Mouse (Mus musculus) ES-Bruce4 (cell line): ENCODE results near the gene Fxn. TPM values are rescaled to one million over a fixed set of nuclear protein-coding genes. Genes with fewer than 3 reads are reported as not detected.
"Not testable (repeated sequence)": the region's sequence is repeated elsewhere in the genome, so short reads cannot be mapped to it uniquely, and the experiment has no call there.

Experiments used
- H3K27ac ChIP-seq: 2 replicates; pipeline ENCODE4 v1.5.1; 2012; ENCODE audit warnings: low read length, inconsistent platforms; ENCODE audit not compliant: insufficient read depth
- H3K27me3 ChIP-seq: 2 replicates; pipeline ENCODE4 v1.6.1; 2012; ENCODE audit warnings: mild to moderate bottlenecking, low read length, inconsistent platforms; ENCODE audit not compliant: control insufficient read depth, poor library complexity, insufficient read depth, severe bottlenecking
- H3K36me3 ChIP-seq: 2 replicates; pipeline ENCODE4 v1.6.1; 2012; ENCODE audit warnings: inconsistent platforms, mild to moderate bottlenecking, low read length, moderate library complexity; ENCODE audit not compliant: control insufficient read depth, poor library complexity, insufficient read depth, severe bottlenecking
- H3K4me1 ChIP-seq: one replicate; pipeline ENCODE4 v1.8.1; 2011; ENCODE audit warnings: low read length; ENCODE audit not compliant: control insufficient read depth, insufficient read depth
- H3K4me3 ChIP-seq: 2 replicates; pipeline ENCODE4 v1.5.1; 2011; ENCODE audit warnings: low read depth, mild to moderate bottlenecking, low read length
- H3K9ac ChIP-seq: 2 replicates; pipeline ENCODE4 v1.6.1; 2012; ENCODE audit warnings: low read depth, mild to moderate bottlenecking, inconsistent platforms; ENCODE audit not compliant: poor library complexity, severe bottlenecking
- H3K9me3 ChIP-seq: replicated peaks from 2 replicates; pipeline ENCODE4 v1.6.1; 2012; ENCODE audit warnings: mild to moderate bottlenecking, low read length, inconsistent platforms; ENCODE audit not compliant: control insufficient read depth, poor library complexity, insufficient read depth, severe bottlenecking
- CTCF ChIP-seq: IDR thresholded peaks from one replicate; pipeline ENCODE4 v1.8.1; 2011; ENCODE audit warnings: low read depth, low read length
- EP300 ChIP-seq: IDR thresholded peaks from 2 replicates; pipeline ENCODE4 v1.6.1; 2011; ENCODE audit warnings: low read depth, low read length; ENCODE audit not compliant: insufficient read depth
- POLR2A ChIP-seq: IDR thresholded peaks from one replicate; pipeline ENCODE4 v1.8.1; 2011; ENCODE audit warnings: low read length; ENCODE audit not compliant: insufficient read depth
- polyA plus RNA-seq: library from polyadenylated mRNA; stranded (reverse); fragments of >200 nt; gene quantifications from 2 replicates; pipeline ENCODE4 v1.2.4, GENCODE M21; 2011; ENCODE audit warnings: low read depth; ENCODE audit not compliant: missing spikeins, insufficient read depth, insufficient read length

Fxn gene
- polyA plus RNA-seq, 1 experiment, result 11.2 TPM

DNA sequence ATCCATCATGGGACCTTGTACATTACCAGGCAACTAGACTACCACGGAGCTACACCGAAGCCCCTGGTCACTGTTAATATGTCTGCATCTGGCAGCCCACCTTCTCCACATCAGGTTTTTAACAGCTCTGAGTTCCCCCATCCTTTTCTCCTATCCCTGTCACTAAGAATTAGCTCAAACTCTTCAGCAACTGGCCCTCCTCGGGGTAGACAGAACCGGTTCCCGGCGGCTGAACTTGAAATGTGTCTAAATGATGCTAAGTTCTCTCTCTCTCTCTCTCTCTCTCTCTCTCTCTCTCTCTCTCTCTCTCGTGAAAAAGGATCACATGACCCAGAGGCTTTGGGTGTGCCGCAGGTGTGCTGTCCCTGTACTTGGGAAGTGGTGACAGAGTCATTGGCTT, 39.1 kb downstream of the Fxn start:
- H3K36me3 ChIP-seq, result no peaks in the 10 kb centered on the region
- H3K9ac ChIP-seq, result no peak overlapping the region
- H3K4me1 ChIP-seq, result no peaks in the 10 kb centered on the region
- no peaks in the 10 kb centered on the region for H3K27me3 ChIP-seq
- H3K4me3 ChIP-seq, result no peak overlapping the region
- TF ChIP-seq CTCF, result no peak
- TF ChIP-seq POLR2A, result no peak
- TF ChIP-seq EP300, result no peak
- H3K9me3 ChIP-seq, result no peaks in the 10 kb centered on the region
- H3K27ac ChIP-seq, result no peak overlapping the region

DNA sequence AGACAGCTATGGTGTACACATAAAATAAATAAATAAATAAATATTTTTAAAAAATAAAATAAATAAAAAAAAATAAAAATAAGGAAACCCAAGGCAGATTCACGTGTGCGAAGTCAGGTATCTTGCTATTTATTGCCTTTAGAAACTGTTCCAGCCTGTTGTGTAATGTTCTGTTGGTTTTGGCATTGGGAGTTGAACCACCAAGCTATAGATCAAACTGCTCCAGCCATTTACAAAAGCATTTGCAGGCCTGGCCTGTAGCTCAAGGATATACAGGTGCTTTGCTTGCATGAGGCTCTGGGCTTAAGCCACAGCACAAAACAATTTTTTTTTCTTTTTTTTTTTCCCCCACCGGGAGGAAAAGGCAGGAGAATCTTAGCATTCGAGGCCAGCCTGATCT, 42.4 kb downstream of the Fxn start:
- TF ChIP-seq EP300 (no peak), POLR2A (no peak), CTCF (no peak)
- Histone ChIP-seq H3K4me1 (peaks cover 2% of the 10 kb centered on the region), H3K27ac (no peak overlapping the region), H3K9me3 (no peaks in the 10 kb centered on the region), H3K27me3 (no peaks in the 10 kb centered on the region), H3K36me3 (no peaks in the 10 kb centered on the region), H3K4me3 (no peak overlapping the region), H3K9ac (no peak overlapping the region)

DNA sequence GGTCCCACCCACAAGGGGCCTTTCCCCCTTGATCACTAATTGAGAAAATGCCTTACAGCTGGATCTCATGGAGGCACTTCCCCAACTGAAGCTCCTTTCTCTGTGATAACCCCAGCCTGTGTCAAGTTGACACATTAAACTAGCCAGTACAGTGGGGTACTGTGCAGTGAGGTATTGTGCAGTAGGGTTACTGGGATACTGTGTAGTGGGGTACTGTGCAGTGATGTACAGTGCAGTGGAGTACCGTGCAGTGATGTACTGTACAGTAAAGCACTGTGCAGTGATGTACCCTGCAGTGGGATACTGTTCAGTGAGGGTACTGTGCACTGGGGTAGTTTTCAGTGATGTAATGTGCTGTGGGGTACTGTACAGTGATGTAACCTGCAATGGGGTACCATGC, 48.0 kb downstream of the Fxn start:
- H3K4me1 ChIP-seq, H3K27ac ChIP-seq, H3K9me3 ChIP-seq, H3K9ac ChIP-seq, H3K4me3 ChIP-seq, H3K36me3 ChIP-seq, H3K27me3 ChIP-seq: not testable (repeated sequence)

DNA sequence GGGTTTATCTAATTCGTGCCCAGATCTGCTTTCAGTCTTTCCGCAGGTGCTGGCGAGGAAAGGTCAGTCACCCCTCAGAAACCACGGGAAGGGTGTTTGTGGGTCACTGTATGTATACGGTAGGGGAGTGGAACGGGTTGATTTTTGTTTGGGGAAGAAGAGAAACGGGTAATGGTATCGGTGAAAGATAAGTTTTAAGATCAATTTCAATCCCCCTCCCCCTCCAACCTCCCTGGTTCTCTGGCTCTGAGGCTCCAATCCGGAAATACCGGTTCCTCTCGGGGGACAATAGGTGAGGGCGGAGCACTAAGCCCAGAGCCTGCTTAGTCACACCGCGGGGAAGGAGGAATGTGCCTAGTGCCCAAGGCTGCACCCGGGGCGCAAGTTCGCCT, 55.1 kb downstream of the Fxn start:
- H3K4me3 ChIP-seq, result peak overlapping the region; percentile 86
- H3K9me3 ChIP-seq, result no peaks in the 10 kb centered on the region
- H3K4me1 ChIP-seq, result peaks cover 4% of the 10 kb centered on the region
- TF ChIP-seq EP300, result peak; percentile 97
- peak; percentile 9 for TF ChIP-seq POLR2A
- no peak for TF ChIP-seq CTCF
- H3K9ac ChIP-seq, result peak overlapping the region; percentile 80
- H3K36me3 ChIP-seq, result no peaks in the 10 kb centered on the region
- no peaks in the 10 kb centered on the region for H3K27me3 ChIP-seq
- H3K27ac ChIP-seq, result peak overlapping the region; percentile 99

DNA sequence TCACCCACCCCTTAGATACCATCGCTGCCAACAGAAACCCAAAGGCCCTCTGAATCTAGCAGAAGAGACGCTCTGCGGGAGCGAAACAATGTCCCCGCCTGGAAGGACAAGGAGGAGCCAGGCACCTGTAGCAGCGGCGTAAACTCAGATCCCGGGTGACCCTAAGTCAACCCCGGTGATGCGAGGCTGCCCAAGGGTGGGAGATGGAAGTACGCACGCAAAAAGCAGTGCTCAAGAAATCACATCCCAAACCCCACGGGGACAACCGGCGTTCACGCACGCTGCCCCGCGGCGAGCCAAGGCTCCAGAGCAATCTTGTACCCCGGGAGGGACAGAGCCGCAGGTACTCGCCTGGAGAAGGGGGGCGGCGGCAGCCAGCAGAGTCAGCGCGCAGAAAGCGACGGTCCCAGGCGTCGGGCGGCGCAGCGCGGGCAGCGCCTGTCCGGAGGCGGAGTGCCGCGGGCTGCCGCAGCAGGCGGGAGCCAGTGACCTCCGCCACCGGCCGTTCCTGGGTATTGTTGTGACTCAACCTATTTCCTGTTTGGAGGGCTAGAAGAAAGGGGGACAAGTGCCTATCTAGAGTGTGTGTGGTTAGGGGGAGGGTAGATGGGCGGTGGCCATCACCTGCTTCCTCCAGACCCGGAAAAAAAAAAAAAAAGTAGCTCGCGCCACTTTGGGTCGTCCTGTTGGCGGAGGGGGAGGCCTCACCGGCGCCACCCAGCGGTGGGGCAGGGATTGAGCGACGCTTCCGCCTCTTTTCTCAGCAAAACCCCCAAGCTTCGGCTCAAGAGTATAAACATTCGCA, 55.7 kb downstream of the Fxn start, which contains the start of gene Tjp2:
Gene Tjp2, minus strand, starts transcription at position 531 of the 805 bp plus-strand sequence.
- Histone ChIP-seq H3K9me3 (no peaks in the 10 kb centered on the region), H3K9ac (peak within 1 kb of the TSS; percentile 80), H3K27me3 (no peaks in the 10 kb centered on the region), H3K36me3 (no peaks in the 10 kb centered on the region), H3K4me3 (peak within 1 kb of the TSS; percentile 86), H3K27ac (peak within 1 kb of the TSS; percentile 99), H3K4me1 (peaks cover 4% of the 10 kb centered on the region)
- TF ChIP-seq POLR2A (peak; percentile 74), EP300 (peak; percentile 92), CTCF (peak; percentile 64)

DNA sequence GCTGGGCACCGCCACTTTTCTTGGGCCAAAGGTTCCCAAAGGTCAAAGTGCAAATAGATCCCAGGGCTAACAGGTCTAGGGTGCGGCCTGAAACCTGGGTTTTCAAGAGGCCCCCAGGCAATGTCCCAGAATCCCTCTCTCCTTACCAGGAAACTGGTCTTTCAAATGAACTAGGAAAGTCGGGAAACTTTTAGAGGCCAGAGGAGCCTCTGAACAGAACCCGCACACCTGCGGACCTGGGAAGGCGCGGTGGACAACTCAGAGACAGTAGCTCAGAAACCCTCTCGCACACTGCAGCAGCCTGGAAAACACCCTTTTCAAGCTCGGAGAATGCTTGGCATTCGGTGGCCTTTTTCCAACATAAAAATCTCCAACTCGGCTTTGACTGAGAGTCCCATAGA, 56.6 kb downstream of the Fxn start:
- peak overlapping the region; percentile 86 for H3K4me3 ChIP-seq

More for the DNA sequence above, 56.6 kb downstream of the Fxn start:
- Histone ChIP-seq H3K27ac (peak overlapping the region; percentile 99), H3K9ac (peak overlapping the region; percentile 80), H3K36me3 (no peaks in the 10 kb centered on the region), H3K4me1 (peaks cover 5% of the 10 kb centered on the region), H3K27me3 (no peaks in the 10 kb centered on the region), H3K9me3 (no peaks in the 10 kb centered on the region)
- TF ChIP-seq CTCF, result no peak
- TF ChIP-seq EP300, result peak; percentile 90
- peak; percentile 96 for TF ChIP-seq POLR2A
